Mouse (Mus musculus): ENCODE measurements around the gene Spata21. TPM values are rescaled to one million over a fixed set of nuclear protein-coding genes. Genes with fewer than 3 reads are reported as not detected.

The Spata21 gene
- polyA plus RNA-seq, 1 experiment from 2014 or later: not detected

DNA sequence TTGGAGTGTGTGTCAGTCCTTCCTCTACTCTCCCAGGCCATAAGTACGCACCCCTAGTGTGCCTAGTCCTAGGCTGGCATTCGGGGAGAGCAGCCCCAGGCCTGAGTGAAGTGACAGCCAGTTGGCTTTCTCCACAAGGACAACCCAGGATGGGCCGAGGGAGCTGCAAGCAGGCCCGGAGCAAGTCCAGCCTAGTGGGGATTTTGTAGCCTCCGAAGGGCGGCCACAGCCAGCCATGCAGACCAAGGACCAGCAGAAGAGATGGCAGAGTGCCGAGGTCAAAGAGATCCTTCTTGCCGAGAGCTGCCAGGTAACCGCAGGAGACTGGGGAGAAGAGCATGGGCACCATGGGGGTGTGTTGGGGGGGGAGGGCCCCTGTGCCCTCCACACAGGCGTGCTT, 6.9 kb downstream of the Spata21 start:
- 79% methylated on average over 10 of the region's 10 CpGs for WGBS
- no peak for ATAC-seq
- Histone ChIP-seq H3K4me3 (ENCODE audit: low read length) (no peak overlapping the region), H3K4me2 (ENCODE audit: low read depth, low read length) (no peak overlapping the region), H3K9me3 (ENCODE audit: control insufficient read depth, low read length) (no peaks in the 10 kb centered on the region), H3K36me3 (ENCODE audit: control insufficient read depth, insufficient read depth, low read length) (no peaks in the 10 kb centered on the region), H3K4me1 (ENCODE audit: control insufficient read depth, insufficient read depth, low read length) (no peaks in the 10 kb centered on the region), H3K9ac (ENCODE audit: low read depth, low read length) (no peak overlapping the region), H3K27me3 (replicated peaks; ENCODE audit: control insufficient read depth, insufficient read depth, low read length) (no peaks in the 10 kb centered on the region), H3K27ac (ENCODE audit: low read length) (no peak overlapping the region)

DNA sequence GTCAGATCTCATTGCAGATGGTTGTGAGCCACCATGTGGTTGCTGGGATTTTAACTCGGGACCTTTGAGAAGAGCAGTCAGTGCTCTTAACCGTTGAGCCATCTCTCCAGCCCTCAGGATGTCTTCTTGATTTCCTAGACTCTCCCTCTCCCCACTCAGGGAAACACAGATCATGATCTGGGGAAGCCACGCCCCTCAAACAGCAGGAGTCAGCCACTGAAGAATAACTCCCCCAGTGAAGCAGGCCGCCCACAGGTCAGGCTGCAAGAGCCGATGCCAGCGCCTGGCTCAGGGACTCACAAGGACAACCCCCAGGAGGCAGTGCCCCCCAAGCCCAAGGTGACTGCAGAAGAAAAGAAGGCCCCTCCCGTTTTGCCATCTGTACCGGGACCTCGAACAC, 8.6 kb downstream of the Spata21 start:
- WGBS: 20% methylated on average over 9 of the region's 9 CpGs
- no peak overlapping the region for H3K9ac ChIP-seq (ENCODE audit: low read depth, low read length)
- H3K36me3 ChIP-seq (ENCODE audit: control insufficient read depth, insufficient read depth, low read length): no peaks in the 10 kb centered on the region
- H3K27ac ChIP-seq (ENCODE audit: low read length): no peak overlapping the region
- H3K4me3 ChIP-seq (ENCODE audit: low read length): no peak overlapping the region
- ATAC-seq: no peak
- H3K4me1 ChIP-seq (ENCODE audit: control insufficient read depth, insufficient read depth, low read length): no peaks in the 10 kb centered on the region
- no peaks in the 10 kb centered on the region for H3K27me3 ChIP-seq (replicated peaks; ENCODE audit: control insufficient read depth, insufficient read depth, low read length)
- H3K9me3 ChIP-seq (ENCODE audit: control insufficient read depth, low read length): no peaks in the 10 kb centered on the region
- H3K4me2 ChIP-seq (ENCODE audit: low read depth, low read length): no peak overlapping the region

DNA sequence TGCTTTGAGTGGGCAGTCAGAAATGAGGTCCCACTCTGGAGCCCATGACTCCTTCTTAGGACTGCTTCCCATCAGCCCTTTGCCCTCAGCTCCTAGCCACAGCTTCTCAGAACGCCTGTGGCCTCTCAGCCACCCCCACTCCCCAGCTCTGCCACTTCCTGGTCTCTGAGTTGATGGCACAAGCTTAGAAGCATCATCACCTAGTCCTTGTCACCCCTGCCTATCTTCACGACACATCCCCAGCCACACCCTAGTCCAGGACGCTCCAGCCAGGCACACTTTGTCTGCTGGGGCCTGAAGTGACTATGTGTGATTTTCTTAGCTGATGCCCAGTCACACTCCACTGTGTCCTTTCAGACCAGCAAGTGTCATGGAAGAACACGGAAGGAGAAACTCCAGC, 10.8 kb downstream of the Spata21 start:
- no peaks in the 10 kb centered on the region for H3K4me1 ChIP-seq (ENCODE audit: control insufficient read depth, insufficient read depth, low read length)
- ATAC-seq: no peak
- no peak overlapping the region for H3K27ac ChIP-seq (ENCODE audit: low read length)
- no peaks in the 10 kb centered on the region for H3K27me3 ChIP-seq (replicated peaks; ENCODE audit: control insufficient read depth, insufficient read depth, low read length)
- H3K36me3 ChIP-seq (ENCODE audit: control insufficient read depth, insufficient read depth, low read length): no peaks in the 10 kb centered on the region
- WGBS: 71% methylated on average over 4 of the region's 4 CpGs
- H3K4me2 ChIP-seq (ENCODE audit: low read depth, low read length): no peak overlapping the region
- no peak overlapping the region for H3K9ac ChIP-seq (ENCODE audit: low read depth, low read length)
- H3K4me3 ChIP-seq (ENCODE audit: low read length): no peak overlapping the region
- H3K9me3 ChIP-seq (ENCODE audit: control insufficient read depth, low read length): no peaks in the 10 kb centered on the region

DNA sequence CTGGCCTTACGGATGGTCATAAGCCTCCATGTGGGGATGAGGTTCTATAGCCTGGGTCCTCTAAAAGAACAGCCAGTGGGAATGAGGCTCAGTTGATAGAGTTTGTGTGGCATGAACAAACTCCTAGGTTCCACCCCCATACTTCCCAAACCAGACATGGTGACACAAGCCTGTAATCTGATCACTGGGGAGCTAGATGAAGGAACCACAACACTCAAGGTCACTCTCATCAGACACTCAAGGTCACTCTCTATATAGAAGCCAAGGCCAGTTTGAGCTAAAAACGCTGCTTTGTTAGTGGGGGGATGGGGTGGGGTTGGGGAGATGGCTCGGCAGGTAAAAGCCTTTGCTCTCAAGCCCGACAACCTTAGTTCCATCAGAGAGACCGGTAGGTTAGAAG, 11.8 kb downstream of the Spata21 start:
- Histone ChIP-seq H3K4me1 (ENCODE audit: control insufficient read depth, insufficient read depth, low read length) (no peaks in the 10 kb centered on the region), H3K36me3 (ENCODE audit: control insufficient read depth, insufficient read depth, low read length) (no peaks in the 10 kb centered on the region), H3K4me2 (ENCODE audit: low read depth, low read length) (no peak overlapping the region), H3K27ac (ENCODE audit: low read length) (no peak overlapping the region), H3K9me3 (ENCODE audit: control insufficient read depth, low read length) (no peaks in the 10 kb centered on the region), H3K9ac (ENCODE audit: low read depth, low read length) (no peak overlapping the region), H3K27me3 (replicated peaks; ENCODE audit: control insufficient read depth, insufficient read depth, low read length) (no peaks in the 10 kb centered on the region), H3K4me3 (ENCODE audit: low read length) (no peak overlapping the region)
- 72% methylated on average over 5 of the region's 5 CpGs for WGBS
- ATAC-seq: no peak

DNA sequence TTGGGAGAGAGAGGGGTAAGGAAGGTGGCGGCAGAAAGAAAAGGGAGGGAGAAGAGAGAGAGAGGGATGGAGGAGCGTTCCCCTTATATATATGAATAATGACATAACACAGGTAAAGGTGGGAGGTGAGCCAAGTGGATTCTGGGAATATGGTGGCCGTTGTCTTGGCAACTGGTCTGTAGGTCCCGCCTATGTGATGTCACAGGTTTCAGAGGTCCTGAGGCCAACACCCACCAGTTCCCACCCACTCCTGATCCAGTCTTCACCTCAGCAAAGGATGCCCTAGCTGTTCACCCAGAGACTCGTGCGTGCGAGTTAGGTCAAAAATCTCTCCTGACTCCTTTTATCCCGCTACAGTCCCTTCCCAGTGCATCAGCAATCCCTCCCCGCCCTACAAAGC, 13.2 kb downstream of the Spata21 start:
- H3K27me3 ChIP-seq (replicated peaks; ENCODE audit: control insufficient read depth, insufficient read depth, low read length): no peaks in the 10 kb centered on the region
- no peaks in the 10 kb centered on the region for H3K36me3 ChIP-seq (ENCODE audit: control insufficient read depth, insufficient read depth, low read length)
- no peaks in the 10 kb centered on the region for H3K9me3 ChIP-seq (ENCODE audit: control insufficient read depth, low read length)
- no peak for ATAC-seq
- no peak overlapping the region for H3K27ac ChIP-seq (ENCODE audit: low read length)
- H3K4me2 ChIP-seq (ENCODE audit: low read depth, low read length): no peak overlapping the region
- 94% methylated on average over 9 of the region's 9 CpGs for WGBS
- no peaks in the 10 kb centered on the region for H3K4me1 ChIP-seq (ENCODE audit: control insufficient read depth, insufficient read depth, low read length)
- H3K4me3 ChIP-seq (ENCODE audit: low read length): no peak overlapping the region
- H3K9ac ChIP-seq (ENCODE audit: low read depth, low read length): no peak overlapping the region

DNA sequence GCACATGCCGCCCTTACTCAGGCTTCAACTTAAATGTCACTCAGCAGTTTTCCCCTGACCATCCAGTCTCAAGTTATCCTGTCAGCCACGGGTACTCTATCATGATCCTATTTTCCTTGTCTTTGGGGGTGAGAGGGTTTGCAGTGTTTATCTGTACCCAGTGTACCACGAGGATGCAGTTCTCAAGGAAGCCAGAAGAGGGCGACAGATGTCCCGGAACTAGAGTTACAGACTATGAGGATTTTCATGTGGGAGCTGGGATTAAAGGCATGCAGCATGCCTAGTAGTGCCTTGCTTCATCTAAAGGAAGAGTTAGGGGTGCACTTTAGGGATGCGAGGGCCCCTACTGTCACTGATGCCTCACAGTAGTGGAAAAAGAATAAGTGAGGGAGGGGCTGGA, 13.7 kb downstream of the Spata21 start:
- Histone ChIP-seq H3K4me1 (ENCODE audit: control insufficient read depth, insufficient read depth, low read length) (no peaks in the 10 kb centered on the region), H3K27me3 (replicated peaks; ENCODE audit: control insufficient read depth, insufficient read depth, low read length) (no peaks in the 10 kb centered on the region), H3K27ac (ENCODE audit: low read length) (no peak overlapping the region), H3K4me2 (ENCODE audit: low read depth, low read length) (no peak overlapping the region), H3K9me3 (ENCODE audit: control insufficient read depth, low read length) (no peaks in the 10 kb centered on the region), H3K4me3 (ENCODE audit: low read length) (no peak overlapping the region), H3K36me3 (ENCODE audit: control insufficient read depth, insufficient read depth, low read length) (no peaks in the 10 kb centered on the region), H3K9ac (ENCODE audit: low read depth, low read length) (no peak overlapping the region)
- 67% methylated on average over 6 of the region's 6 CpGs for WGBS
- no peak for ATAC-seq

DNA sequence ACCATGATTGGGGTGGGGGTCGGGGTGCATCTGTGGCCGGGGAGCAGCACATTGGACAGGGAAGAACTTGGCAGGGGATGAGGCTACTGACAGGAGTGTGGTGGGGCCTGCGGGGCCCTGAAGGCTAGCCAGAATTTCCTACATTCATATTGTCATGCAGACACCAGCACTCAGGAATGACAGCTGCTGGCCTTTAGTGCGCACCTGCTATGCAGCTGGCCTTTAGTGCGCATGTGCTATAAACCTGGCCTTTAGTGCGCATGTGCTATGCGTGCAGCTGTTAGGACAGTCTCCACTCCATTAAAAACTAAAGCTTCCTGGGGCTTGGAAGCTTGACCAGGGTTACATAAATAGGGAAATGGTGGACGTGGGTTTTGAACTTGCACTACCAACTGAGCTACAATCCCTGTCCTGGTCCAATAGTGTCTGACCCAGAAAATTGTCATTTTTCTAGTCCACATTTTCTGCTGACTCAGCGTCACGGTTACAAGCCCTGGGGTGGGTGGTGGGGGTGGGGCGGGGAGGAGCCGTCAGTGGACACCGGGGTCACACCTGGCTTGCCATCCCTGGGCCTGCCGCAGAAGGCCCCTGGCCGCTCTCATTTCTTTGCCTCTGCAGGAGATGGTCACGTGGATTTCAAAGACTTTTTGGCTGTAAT, 18.5 kb downstream of the Spata21 start:
- Histone ChIP-seq H3K4me3 (ENCODE audit: low read length) (no peak overlapping the region), H3K27ac (ENCODE audit: low read length) (no peak overlapping the region), H3K36me3 (ENCODE audit: control insufficient read depth, insufficient read depth, low read length) (peaks cover 14% of the 10 kb centered on the region), H3K27me3 (replicated peaks; ENCODE audit: control insufficient read depth, insufficient read depth, low read length) (no peaks in the 10 kb centered on the region), H3K4me1 (ENCODE audit: control insufficient read depth, insufficient read depth, low read length) (no peaks in the 10 kb centered on the region), H3K9me3 (ENCODE audit: control insufficient read depth, low read length) (0 out of 2 replicates have a peak, but pooled peaks cover 3% of the 10 kb centered on the region), H3K9ac (ENCODE audit: low read depth, low read length) (no peak overlapping the region), H3K4me2 (ENCODE audit: low read depth, low read length) (no peak overlapping the region)
- no peak for ATAC-seq
- WGBS: 81% methylated on average over 16 of the region's 16 CpGs

DNA sequence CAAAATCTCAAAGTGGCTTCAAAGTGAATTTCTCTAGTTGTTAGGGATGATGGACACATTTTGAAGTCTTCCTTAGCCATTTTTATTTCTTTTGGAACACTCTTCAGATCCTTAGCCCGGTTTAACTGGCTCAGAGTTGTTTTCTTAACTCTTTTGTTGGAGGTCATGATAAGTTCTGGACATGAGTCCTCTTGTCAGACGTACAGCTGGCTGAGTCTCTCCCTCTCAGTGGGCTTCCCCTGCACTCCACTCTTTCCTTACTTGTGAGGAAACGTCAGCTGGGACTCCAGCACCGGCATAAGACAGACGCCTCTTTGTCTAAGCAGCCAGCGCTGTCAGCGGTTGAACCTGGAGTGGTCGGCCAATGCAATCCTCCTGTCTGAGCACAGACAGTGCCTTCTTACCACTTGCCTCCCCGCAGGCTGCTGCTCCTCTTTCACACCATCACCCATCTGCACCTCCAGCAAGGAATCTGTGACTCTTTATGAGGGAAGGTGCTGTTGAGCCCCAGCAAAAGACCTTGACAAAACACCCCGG, 20.1 kb downstream of the Spata21 start:
- H3K27ac ChIP-seq (ENCODE audit: low read length): no peak overlapping the region
- H3K4me1 ChIP-seq (ENCODE audit: control insufficient read depth, insufficient read depth, low read length): no peaks in the 10 kb centered on the region
- no peaks in the 10 kb centered on the region for H3K27me3 ChIP-seq (replicated peaks; ENCODE audit: control insufficient read depth, insufficient read depth, low read length)
- no peak overlapping the region for H3K9ac ChIP-seq (ENCODE audit: low read depth, low read length)
- no peak overlapping the region for H3K4me3 ChIP-seq (ENCODE audit: low read length)
- WGBS: 33% methylated on average over 10 of the region's 10 CpGs
- 0 out of 2 replicates have a peak, but pooled peaks cover 3% of the 10 kb centered on the region for H3K9me3 ChIP-seq (ENCODE audit: control insufficient read depth, low read length)
- peaks cover 22% of the 10 kb centered on the region for H3K36me3 ChIP-seq (ENCODE audit: control insufficient read depth, insufficient read depth, low read length)
- no peak overlapping the region for H3K4me2 ChIP-seq (ENCODE audit: low read depth, low read length)
- ATAC-seq: no peak

DNA sequence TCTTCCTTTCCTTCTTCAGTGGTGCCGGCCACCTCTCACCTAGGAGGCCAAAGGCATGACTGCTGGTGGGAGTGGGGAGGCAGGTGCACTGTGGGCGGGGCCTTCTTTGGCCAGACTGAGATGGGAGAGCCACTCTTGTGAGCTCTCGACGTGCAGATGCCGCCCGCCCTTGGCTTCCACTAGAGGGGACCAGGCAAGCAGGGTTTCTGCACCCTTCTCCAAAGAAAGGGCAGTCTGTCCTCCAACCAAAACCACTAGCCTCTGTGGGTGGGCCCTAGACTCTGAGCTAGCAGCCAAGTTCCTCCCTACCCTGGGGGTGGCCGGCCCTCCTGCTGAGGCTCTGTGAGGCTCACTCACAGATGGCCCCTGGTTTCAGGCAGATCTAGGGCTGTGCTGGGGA, 25.7 kb downstream of the Spata21 start:
- no peak overlapping the region for H3K4me2 ChIP-seq (ENCODE audit: low read depth, low read length)
- H3K36me3 ChIP-seq (ENCODE audit: control insufficient read depth, insufficient read depth, low read length): peaks cover 42% of the 10 kb centered on the region
- H3K4me1 ChIP-seq (ENCODE audit: control insufficient read depth, insufficient read depth, low read length): peaks cover 6% of the 10 kb centered on the region; the same call in 1 of the 2 replicates
- no peaks in the 10 kb centered on the region for H3K27me3 ChIP-seq (replicated peaks; ENCODE audit: control insufficient read depth, insufficient read depth, low read length)
- ATAC-seq: peak; percentile 21; the same call in 1 of the 2 replicates
- H3K9me3 ChIP-seq (ENCODE audit: control insufficient read depth, low read length): 0 out of 2 replicates have a peak, but pooled peaks cover 3% of the 10 kb centered on the region
- no peak overlapping the region for H3K27ac ChIP-seq (ENCODE audit: low read length)
- H3K9ac ChIP-seq (ENCODE audit: low read depth, low read length): 0 out of 2 replicates have a peak overlapping the region, but pooled peaks have one; percentile 24
- H3K4me3 ChIP-seq (ENCODE audit: low read length): no peak overlapping the region
- 69% methylated on average over 7 of the region's 7 CpGs for WGBS
